Mouse (Mus musculus) stomach, embryonic 16.5 days (tissue): ENCODE data around the gene Mypop. TPM values are rescaled to one million over a fixed set of nuclear protein-coding genes. Genes with fewer than 3 reads are reported as not detected.

Experiments used
- ATAC-seq: fragments of 200-750 bp; cut with Nextera tagmentation; 2 replicates; pipeline ENCODE4 v1.8.0; 2017; ENCODE audit warnings: moderate number of reproducible peaks, moderate TSS enrichment; ENCODE audit not compliant: insufficient read depth, low FRiP score
- H3K27ac ChIP-seq: fragments of 300-500 bp; sonication (generic); 2 replicates; pipeline ENCODE4 v1.5.1; 2014; ENCODE audit warnings: low read length
- H3K27me3 ChIP-seq: fragments of 300-500 bp; sonication (generic); 2 replicates; pipeline ENCODE4 v1.6.1; 2014; ENCODE audit warnings: low read length, control low read depth, mixed read lengths; ENCODE audit not compliant: control insufficient read depth, insufficient read depth
- H3K36me3 ChIP-seq: fragments of 300-500 bp; sonication (generic); 2 replicates; pipeline ENCODE4 v1.6.1; 2014; ENCODE audit warnings: low read length; ENCODE audit not compliant: control insufficient read depth, insufficient read depth
- H3K4me1 ChIP-seq: fragments of 300-500 bp; sonication (generic); 2 replicates; pipeline ENCODE4 v1.6.1; 2014; ENCODE audit warnings: low read length, control low read depth, mixed read lengths; ENCODE audit not compliant: control insufficient read depth, insufficient read depth
- H3K4me2 ChIP-seq: fragments of 300-500 bp; sonication (generic); 2 replicates; pipeline ENCODE4 v1.6.1; 2014; ENCODE audit warnings: low read depth, low read length, mixed read lengths
- H3K4me3 ChIP-seq: fragments of 300-500 bp; sonication (generic); replicated peaks from 2 replicates; pipeline ENCODE4 v1.5.1; 2014; ENCODE audit warnings: mild to moderate bottlenecking, low read length
- H3K9ac ChIP-seq: fragments of 300-500 bp; sonication (generic); 2 replicates; pipeline ENCODE4 v1.6.1; 2014; ENCODE audit warnings: low read length
- H3K9me3 ChIP-seq: fragments of 300-500 bp; sonication (generic); replicated peaks from 2 replicates; pipeline ENCODE4 v1.6.1; 2016; ENCODE audit warnings: low read length, control low read depth; ENCODE audit not compliant: control insufficient read depth
- WGBS: fragments of 180-500 bp; shearing (Covaris S2); extraction: QIAGEN DNeasy Blood & Tissue Kit; methylation state at CpG from one replicate; pipeline ENCODE4 v1.1.7; 2014; 5-methylcytosine and 5-hydroxymethylcytosine counted together
- polyA plus RNA-seq: library from polyadenylated mRNA; unstranded; fragments of >200 nt; fragmentation: Nextera tagmentation; extraction: Ambion mirVana; gene quantifications from 2 replicates; pipeline ENCODE4 v1.2.1, GENCODE M21; 2015

Gene Mypop
- polyA plus RNA-seq, 1 experiment from 2014 or later = 1.6 TPM

DNA sequence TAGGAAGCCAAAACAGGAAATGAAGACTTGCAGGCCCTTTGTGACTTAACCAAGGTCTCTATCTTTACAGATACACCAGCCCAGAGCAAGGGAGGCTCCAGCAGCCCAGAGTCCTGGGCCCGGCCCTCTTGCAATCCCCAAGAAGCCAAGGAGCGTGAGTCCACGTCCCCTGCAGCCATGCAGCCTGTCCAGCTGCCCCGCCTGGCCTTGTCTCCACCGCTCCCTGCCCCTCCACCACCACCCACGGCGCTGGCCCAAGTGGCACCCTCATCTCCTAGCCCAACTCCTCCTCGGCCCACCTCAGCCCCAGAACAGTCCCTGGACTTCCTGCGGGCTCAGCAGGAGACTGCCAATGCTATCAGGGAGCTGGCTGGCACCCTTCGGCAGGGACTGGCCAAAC lies 9.4 kb downstream of the Mypop start:
- H3K36me3 ChIP-seq = peaks cover 5% of the 10 kb centered on the region; the same call in 1 of the 2 replicates
- peak overlapping the region; percentile 65 for H3K9ac ChIP-seq
- H3K9me3 ChIP-seq = no peaks in the 10 kb centered on the region
- peak overlapping the region; percentile 40 for H3K4me3 ChIP-seq
- ATAC-seq = no peak
- peak overlapping the region; percentile 53 for H3K4me2 ChIP-seq
- H3K27me3 ChIP-seq = no peaks in the 10 kb centered on the region
- WGBS = 46% methylated on average over 10 of the region's 10 CpGs
- peaks cover 29% of the 10 kb centered on the region for H3K4me1 ChIP-seq
- H3K27ac ChIP-seq = peak overlapping the region; percentile 81; the same call in 1 of the 2 replicates

DNA sequence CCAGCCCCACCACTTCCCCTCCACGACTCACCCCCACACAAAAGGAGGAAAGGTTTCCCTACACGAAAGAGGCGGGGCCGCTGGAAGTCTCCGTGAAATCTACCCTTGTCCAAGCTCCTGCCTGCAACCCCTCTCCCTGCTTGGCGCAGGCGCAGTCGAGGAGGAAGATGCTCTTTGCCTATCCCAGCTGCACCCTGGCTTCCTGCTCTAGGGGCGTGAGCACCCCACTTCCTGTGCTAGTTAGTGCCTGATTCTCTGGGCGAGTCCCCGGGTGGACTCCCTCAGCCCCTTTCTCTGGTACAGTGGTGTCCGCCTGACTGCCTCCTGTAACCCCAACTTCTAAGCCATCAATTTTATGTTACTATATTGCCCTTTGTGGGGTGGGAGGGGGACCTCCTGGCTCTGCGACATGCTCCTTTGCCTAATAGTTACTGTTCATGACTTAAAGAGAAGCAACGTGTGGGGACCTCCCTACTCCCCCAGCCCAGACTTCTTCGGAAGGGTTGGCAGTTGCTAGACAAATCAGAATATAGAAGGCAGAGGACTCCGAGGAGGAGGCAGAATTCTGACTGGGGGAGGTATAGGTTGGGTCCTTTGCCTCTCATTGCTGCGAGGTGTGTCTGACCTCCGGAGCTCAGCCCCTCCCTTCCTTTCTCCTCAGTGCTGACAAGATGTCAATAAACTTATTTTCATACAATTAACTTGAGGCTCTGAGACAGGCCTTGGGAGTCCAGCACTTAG lies 10.2 kb downstream of the Mypop start:
- peak overlapping the region; percentile 53 for H3K4me2 ChIP-seq
- peak overlapping the region; percentile 65 for H3K9ac ChIP-seq
- 31% methylated on average over 18 of the region's 18 CpGs for WGBS
- H3K9me3 ChIP-seq = no peaks in the 10 kb centered on the region
- no peak; the same call in 1 of the 2 replicates for ATAC-seq
- no peaks in the 10 kb centered on the region for H3K27me3 ChIP-seq
- H3K4me3 ChIP-seq = peak overlapping the region; percentile 40
- H3K4me1 ChIP-seq = peaks cover 37% of the 10 kb centered on the region
- peaks cover 6% of the 10 kb centered on the region; the same call in 1 of the 2 replicates for H3K36me3 ChIP-seq
- H3K27ac ChIP-seq = peak overlapping the region; percentile 81

DNA sequence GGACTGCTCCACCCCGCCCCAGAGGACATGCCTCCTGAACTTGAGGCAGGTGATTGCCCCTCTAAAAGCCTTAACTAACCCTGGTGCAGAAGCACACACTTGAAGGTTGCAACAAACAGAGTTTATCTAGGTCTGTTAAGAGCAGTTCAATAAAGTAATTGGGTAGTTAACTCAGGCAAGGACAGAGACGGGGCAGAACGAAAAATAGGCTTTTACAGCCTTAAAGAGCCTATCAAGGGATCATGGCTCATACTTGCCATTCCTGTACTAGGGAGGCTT lies 10.7 kb downstream of the Mypop start:
- H3K9ac ChIP-seq = peak overlapping the region; percentile 65; the same call in 1 of the 2 replicates
- no peak for ATAC-seq

DNA sequence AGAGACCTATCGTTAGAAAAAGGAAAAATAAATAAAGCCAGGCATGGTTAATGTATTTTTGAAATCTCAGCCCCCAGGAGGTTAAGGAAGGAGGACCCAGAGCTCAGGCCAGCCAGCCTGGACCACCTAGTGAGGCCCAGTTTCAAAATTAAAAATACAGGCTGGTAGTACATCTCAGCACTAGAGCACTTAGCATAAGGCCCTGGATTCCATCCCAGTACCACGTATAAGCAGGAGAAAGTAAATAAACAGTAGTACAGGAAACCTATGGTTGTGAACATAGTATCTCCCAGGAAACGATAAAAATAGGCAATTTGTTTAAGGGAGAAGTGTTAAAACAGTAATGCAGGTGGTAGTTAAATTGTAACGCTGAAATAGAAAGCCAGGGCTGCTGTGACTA lies 11.1 kb downstream of the Mypop start:
- peak overlapping the region; percentile 64 for H3K4me2 ChIP-seq
- H3K4me3 ChIP-seq = peak overlapping the region; percentile 46
- H3K4me1 ChIP-seq = peaks cover 44% of the 10 kb centered on the region
- no peaks in the 10 kb centered on the region for H3K9me3 ChIP-seq
- H3K36me3 ChIP-seq = peaks cover 6% of the 10 kb centered on the region; the same call in 1 of the 2 replicates
- ATAC-seq = no peak
- H3K27ac ChIP-seq = peak overlapping the region; percentile 81
- H3K27me3 ChIP-seq = no peaks in the 10 kb centered on the region
- peak overlapping the region; percentile 72 for H3K9ac ChIP-seq
- 13% methylated on average over 4 of the region's 4 CpGs for WGBS

More for the DNA sequence above, 10.7 kb downstream of the Mypop start:
- Histone ChIP-seq H3K9me3 (no peaks in the 10 kb centered on the region), H3K36me3 (peaks cover 6% of the 10 kb centered on the region; the same call in 1 of the 2 replicates), H3K4me3 (no peak overlapping the region), H3K4me2 (peak overlapping the region; percentile 53; the same call in 1 of the 2 replicates), H3K27me3 (no peaks in the 10 kb centered on the region), H3K4me1 (peaks cover 41% of the 10 kb centered on the region), H3K27ac (peak overlapping the region; percentile 81)
- 57% methylated on average over 3 of the region's 3 CpGs for WGBS

- Histone ChIP-seq H3K27me3 (no peaks in the 10 kb centered on the region), H3K27ac (peak overlapping the region; percentile 81), H3K4me1 (peaks cover 46% of the 10 kb centered on the region), H3K4me3 (peak overlapping the region; percentile 46), H3K9me3 (no peaks in the 10 kb centered on the region), H3K36me3 (peaks cover 6% of the 10 kb centered on the region; the same call in 1 of the 2 replicates), H3K9ac (peak overlapping the region; percentile 72), H3K4me2 (peak overlapping the region; percentile 64)
- ATAC-seq = peak; percentile 45; the same call in 1 of the 2 replicates
- WGBS = 2% methylated on average over 17 of the region's 17 CpGs
Observed at GRCm38 (mm10) chr7:19002848-19003498, 11.9 kb downstream of the Mypop start.

DNA sequence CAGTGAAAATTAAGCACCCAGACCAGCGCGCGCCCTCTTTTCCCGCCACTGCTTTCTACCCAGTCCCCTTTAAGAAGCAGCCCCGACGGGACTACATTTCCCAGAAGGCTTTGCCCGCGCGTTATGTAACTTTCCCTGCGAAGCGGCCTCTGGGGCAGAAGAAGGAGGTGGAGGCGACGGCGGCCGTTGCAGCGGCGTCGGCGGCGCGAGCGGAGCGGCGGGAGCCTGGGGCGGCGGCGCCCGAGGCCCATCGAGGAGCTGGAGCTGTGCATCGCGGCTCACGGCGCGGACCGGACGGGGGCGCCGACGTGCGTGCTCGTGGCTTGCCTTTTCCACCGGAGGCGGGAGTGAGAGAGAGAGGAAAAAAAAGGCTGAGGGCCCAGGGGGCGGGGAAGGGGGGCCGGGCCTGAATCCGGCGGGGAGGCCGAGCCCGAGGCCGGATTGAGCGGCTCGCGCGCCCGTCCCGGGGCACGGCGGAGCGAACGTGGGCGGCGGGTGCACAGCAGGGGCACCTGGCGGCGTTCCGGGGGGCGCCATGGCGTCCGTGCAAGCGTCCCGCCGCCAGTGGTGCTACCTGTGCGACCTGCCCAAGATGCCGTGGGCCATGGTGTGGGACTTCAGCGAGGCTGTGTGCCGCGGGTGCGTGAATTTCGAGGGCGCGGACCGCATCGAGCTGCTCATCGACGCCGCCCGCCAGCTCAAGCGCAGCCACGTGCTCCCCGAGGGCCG lies 13.0 kb downstream of the Mypop start, which contains the start of gene Irf2bp1:
Gene Irf2bp1, plus strand, starts transcription at position 143 of the 729 bp plus-strand sequence.
- peaks cover 6% of the 10 kb centered on the region; the same call in 1 of the 2 replicates for H3K36me3 ChIP-seq
- H3K4me1 ChIP-seq = peaks cover 50% of the 10 kb centered on the region
- H3K9ac ChIP-seq = peak within 1 kb of the TSS; percentile 85
- no peaks in the 10 kb centered on the region for H3K9me3 ChIP-seq
- peak within 1 kb of the TSS; percentile 93 for H3K27ac ChIP-seq
- under 1% methylated on average over 87 of the region's 90 CpGs for WGBS
- H3K4me2 ChIP-seq = peak within 1 kb of the TSS; percentile 78
- no peaks in the 10 kb centered on the region for H3K27me3 ChIP-seq
- H3K4me3 ChIP-seq = peak within 1 kb of the TSS; percentile 63
- ATAC-seq = peak; percentile 56

DNA sequence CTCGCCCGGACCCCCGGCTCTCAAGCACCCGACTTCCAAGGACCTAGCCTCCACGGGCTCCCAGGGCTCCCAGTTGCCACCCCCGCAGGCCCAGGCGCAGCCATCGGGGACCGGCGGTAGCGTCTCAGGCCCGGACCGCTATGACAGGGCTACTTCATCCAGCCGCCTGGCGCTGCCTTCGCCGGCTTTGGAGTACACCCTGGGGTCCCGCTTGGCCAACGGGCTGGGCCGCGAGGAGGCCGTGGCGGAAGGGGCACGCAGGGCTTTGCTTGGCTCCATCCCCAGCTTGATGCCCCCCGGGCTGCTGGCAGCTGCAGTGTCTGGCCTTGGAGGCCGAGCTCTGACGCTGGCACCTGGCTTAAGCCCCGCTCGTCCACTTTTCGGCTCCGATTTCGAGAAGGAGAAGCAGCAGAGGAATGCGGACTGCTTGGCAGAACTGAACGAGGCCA lies 13.6 kb downstream of the Mypop start:
- H3K4me1 ChIP-seq = peaks cover 50% of the 10 kb centered on the region
- 4% methylated on average over 34 of the region's 34 CpGs for WGBS
- peak overlapping the region; percentile 93 for H3K27ac ChIP-seq
- peak overlapping the region; percentile 85 for H3K9ac ChIP-seq
- H3K4me2 ChIP-seq = peak overlapping the region; percentile 78
- no peaks in the 10 kb centered on the region for H3K27me3 ChIP-seq
- ATAC-seq = no peak
- H3K9me3 ChIP-seq = no peaks in the 10 kb centered on the region
- H3K4me3 ChIP-seq = peak overlapping the region; percentile 63
- peaks cover 6% of the 10 kb centered on the region; the same call in 1 of the 2 replicates for H3K36me3 ChIP-seq

DNA sequence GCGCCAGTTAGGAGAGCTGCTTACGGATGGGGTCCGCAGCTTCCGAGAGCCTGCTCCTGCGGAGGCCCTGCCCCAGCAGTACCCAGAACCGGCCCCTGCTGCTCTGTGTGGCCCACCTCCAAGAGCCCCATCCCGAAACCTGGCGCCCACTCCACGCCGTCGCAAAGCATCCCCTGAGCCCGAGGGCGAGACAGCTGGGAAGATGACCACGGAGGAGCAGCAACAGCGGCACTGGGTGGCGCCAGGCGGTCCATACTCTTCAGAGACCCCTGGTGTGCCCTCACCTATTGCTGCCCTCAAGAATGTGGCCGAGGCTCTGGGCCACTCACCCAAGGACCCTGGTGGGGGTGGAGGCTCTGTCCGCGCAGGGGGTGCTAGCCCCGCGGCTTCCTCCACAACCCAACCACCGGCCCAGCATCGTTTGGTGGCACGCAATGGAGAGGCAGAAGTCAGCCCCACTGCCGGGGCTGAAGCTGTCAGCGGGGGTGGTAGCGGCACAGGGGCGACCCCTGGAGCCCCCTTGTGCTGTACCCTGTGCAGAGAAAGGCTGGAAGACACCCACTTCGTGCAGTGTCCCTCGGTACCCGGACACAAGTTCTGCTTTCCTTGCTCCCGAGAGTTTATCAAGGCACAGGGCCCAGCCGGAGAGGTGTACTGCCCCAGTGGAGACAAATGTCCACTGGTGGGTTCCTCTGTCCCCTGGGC lies 14.5 kb downstream of the Mypop start:
- H3K27ac ChIP-seq = no peak overlapping the region
- peaks cover 52% of the 10 kb centered on the region for H3K4me1 ChIP-seq
- WGBS = 73% methylated on average over 34 of the region's 34 CpGs
- ATAC-seq = no peak
- H3K36me3 ChIP-seq = peaks cover 6% of the 10 kb centered on the region; the same call in 1 of the 2 replicates
- H3K9ac ChIP-seq = peak overlapping the region; percentile 85
- H3K27me3 ChIP-seq = no peaks in the 10 kb centered on the region
- peak overlapping the region; percentile 63 for H3K4me3 ChIP-seq
- H3K4me2 ChIP-seq = peak overlapping the region; percentile 78
- no peaks in the 10 kb centered on the region for H3K9me3 ChIP-seq
